Mouse (Mus musculus) hindbrain, embryonic 13.5 days (tissue): ENCODE results near the gene Ahnak2. TPM values are rescaled to one million over a fixed set of nuclear protein-coding genes. Genes with fewer than 3 reads are reported as not detected.

Source experiments
- microRNA-seq: library from miRNA; unstranded; fragments of <30 nt; microRNA quantifications from one replicate; pipeline ENCODE4, GENCODE M21; 2016
- polyA plus RNA-seq: library from polyadenylated mRNA; unstranded; fragments of >200 nt; fragmentation: Nextera tagmentation; extraction: Ambion mirVana; gene quantifications from 2 replicates; pipeline ENCODE4 v1.2.1, GENCODE M21; 2015

Gene Ahnak2
- polyA plus RNA-seq, 1 experiment from 2014 or later = 0.86 TPM

Small RNA genes within 50 kb of the gene (microRNA-seq; reads per million reads assigned to microRNA genes)
- 1.2 reads per million for gene Mir6940

Other genes with a start within 250 kb of the Ahnak2 start
- gene Inf2, start 213.9 kb downstream of the Ahnak2 start, polyA plus RNA-seq = 1.1 and 1.6 TPM in 2 replicates
- 3.1 and 3.2 TPM in 2 replicates for gene Adssl1, start 182.6 kb downstream of the Ahnak2 start, polyA plus RNA-seq
- 62.6 and 63.8 TPM in 2 replicates for gene Siva1, start 158.0 kb downstream of the Ahnak2 start, polyA plus RNA-seq
- 60.8 and 64.5 TPM in 2 replicates for gene Akt1, start 127.8 kb downstream of the Ahnak2 start, polyA plus RNA-seq
- gene Zbtb42, start 123.8 kb downstream of the Ahnak2 start, polyA plus RNA-seq = 3.6 and 4.6 TPM in 2 replicates
- gene Cep170b, start 82.2 kb downstream of the Ahnak2 start, polyA plus RNA-seq = 24.2 and 24.9 TPM in 2 replicates
- gene Pld4, start 42.0 kb downstream of the Ahnak2 start, polyA plus RNA-seq = 6.4 and 7.0 TPM in 2 replicates
- 20.0 and 21.9 TPM in 2 replicates for gene Clba1, start 6.3 kb upstream of the Ahnak2 start, polyA plus RNA-seq
- gene Cdca4, start 26.8 kb upstream of the Ahnak2 start, polyA plus RNA-seq = 55.3 and 60.5 TPM in 2 replicates
- not detected in 2 replicates for gene Gpr132, start 65.6 kb upstream of the Ahnak2 start, polyA plus RNA-seq
- 8.4 and 10.7 TPM in 2 replicates for gene Jag2, start 127.1 kb upstream of the Ahnak2 start, polyA plus RNA-seq
- 59.2 and 59.8 TPM in 2 replicates for gene Nudt14, start 139.5 kb upstream of the Ahnak2 start, polyA plus RNA-seq
- 40.0 and 45.5 TPM in 2 replicates for gene Btbd6, start 173.8 kb upstream of the Ahnak2 start, polyA plus RNA-seq
- gene Brf1, start 198.0 kb upstream of the Ahnak2 start, polyA plus RNA-seq = 58.3 and 58.6 TPM in 2 replicates
- gene Pacs2, start 211.9 kb upstream of the Ahnak2 start, polyA plus RNA-seq = 24.1 and 24.7 TPM in 2 replicates